Mouse (Mus musculus) heart, adult 2 months (tissue): ENCODE measurements at regions not wholly inside any gene's neighbourhood (a gene's known extent, or its start where the extent isn't known, plus 50 kb on each side); places are given as distances from the start of the nearest gene placed in this dataset.

Experiments
- CTCF ChIP-seq: fragments of 200-600 bp; IDR thresholded peaks from 2 replicates; pipeline ENCODE4 v1.8.1; 2022; ENCODE audit warnings: antibody characterized with exemption, mild to moderate bottlenecking, moderate library complexity
- EP300 ChIP-seq: fragments of 200-500 bp; IDR thresholded peaks from 2 replicates; pipeline ENCODE4 v1.6.1; 2011; ENCODE audit warnings: low read depth, low read length, control low read depth; ENCODE audit not compliant: insufficient read depth
- POLR2A ChIP-seq: fragments of 200-500 bp; IDR thresholded peaks from 2 replicates; pipeline ENCODE4 v1.6.1; 2011; ENCODE audit warnings: mild to moderate bottlenecking, low read depth, low read length, control low read depth; ENCODE audit not compliant: insufficient read depth

- TF ChIP-seq POLR2A (no peak), CTCF (no peak), EP300 (no peak)
Observed at GRCm38 (mm10) chr3:66687126-66687525, 294.1 kb upstream of the Rsrc1 start.
